Mouse (Mus musculus) megakaryocyte, embryonic 14.5 days (primary cell): Measurements from ENCODE around the gene Jaml. TPM values are rescaled to one million over a fixed set of nuclear protein-coding genes. Genes with fewer than 3 reads are reported as not detected.
"Not testable (repeated sequence)": the region's sequence is repeated elsewhere in the genome, so short reads cannot be mapped to it uniquely, and the experiment has no call there.

Experiments used
- H3K27me3 ChIP-seq: replicated peaks from 2 replicates; pipeline ENCODE3; 2012; ENCODE audit warnings: inconsistent platforms
- H3K36me3 ChIP-seq: replicated peaks from 2 replicates; pipeline ENCODE3; 2012; ENCODE audit warnings: low read length, inconsistent platforms, mixed read lengths
- H3K4me1 ChIP-seq: 2 replicates; pipeline ENCODE4 v1.6.1; 2012; ENCODE audit warnings: inconsistent platforms
- H3K4me3 ChIP-seq: replicated peaks from 2 replicates; pipeline ENCODE3; 2012; ENCODE audit warnings: moderate library complexity, mild to moderate bottlenecking, inconsistent platforms
- H3K9me3 ChIP-seq: 2 replicates; pipeline ENCODE4 v1.6.1; 2012; ENCODE audit warnings: inconsistent platforms
- FLI1 ChIP-seq: IDR thresholded peaks from 2 replicates; pipeline ENCODE4 v1.6.1; 2012; ENCODE audit warnings: low read length, inconsistent platforms, mixed read lengths
- GATA1 ChIP-seq: IDR thresholded peaks from 3 replicates; pipeline ENCODE4 v1.6.1; 2012; ENCODE audit warnings: mixed read lengths, low read length, inconsistent platforms, borderline replicate concordance
- polyA plus RNA-seq: library from polyadenylated mRNA; stranded (reverse); fragments of >175 nt; gene quantifications from 2 replicates; pipeline ENCODE4 v1.2.3, GENCODE M21; 2012; ENCODE audit warnings: low replicate concordance; ENCODE audit not compliant: insufficient read depth

Jaml gene
- 0.40 TPM in 1 of 2 replicates, not detected in the other for polyA plus RNA-seq

DNA sequence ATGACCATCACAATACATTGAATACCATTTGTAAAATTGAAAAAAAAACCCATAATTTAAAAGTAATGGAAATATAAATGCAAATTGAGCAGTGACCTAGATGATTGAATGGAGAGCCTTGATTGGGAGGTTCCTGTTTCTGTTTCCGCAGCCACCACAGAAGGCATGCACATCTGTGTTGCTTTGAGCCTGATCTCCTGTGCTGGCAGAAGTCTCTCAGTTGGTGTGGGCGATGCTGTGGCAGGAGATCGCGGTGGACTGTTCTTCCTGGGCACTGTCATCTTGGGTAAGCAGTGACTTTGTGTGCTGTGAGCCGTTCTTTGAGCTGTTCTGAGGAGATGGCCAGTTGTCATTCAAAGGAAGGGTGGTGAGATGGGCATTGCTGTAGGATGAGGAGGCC is at the start of gene Jaml:
Jaml (plus strand) TSS at position 173 of the 400 bp plus-strand sequence.
- H3K36me3 ChIP-seq: no peaks in the 10 kb centered on the region
- H3K27me3 ChIP-seq: peaks cover 76% of the 10 kb centered on the region
- H3K4me1 ChIP-seq: peaks cover 9% of the 10 kb centered on the region; the same call in 1 of the 2 replicates
- H3K9me3 ChIP-seq: no peaks in the 10 kb centered on the region
- TF ChIP-seq FLI1 (no peak), GATA1 (no peak)
- peak within 1 kb of the TSS; percentile 76 for H3K4me3 ChIP-seq

DNA sequence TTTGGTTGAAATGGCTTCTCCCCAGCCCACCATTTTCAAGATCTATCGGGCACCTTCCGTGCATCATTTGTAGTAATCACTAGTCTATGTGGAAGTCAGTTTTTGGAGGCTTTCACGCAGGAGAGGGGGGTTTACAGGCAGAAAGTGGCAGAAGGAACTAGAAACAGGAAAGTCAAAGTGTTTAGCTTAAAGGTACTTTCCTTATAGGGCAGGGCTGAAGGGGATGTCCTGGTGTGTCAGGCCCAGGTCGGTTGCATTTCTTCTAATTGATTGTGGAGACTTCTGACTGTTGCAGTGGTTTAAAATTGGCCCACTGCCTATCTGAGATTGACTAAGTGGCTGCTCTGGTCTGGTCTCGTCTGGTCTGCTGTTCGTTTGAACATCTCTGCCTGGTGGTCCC is 48.6 kb upstream of the Jaml start:
- H3K27me3 ChIP-seq: peaks cover 83% of the 10 kb centered on the region
- H3K4me1 ChIP-seq: no peaks in the 10 kb centered on the region
- H3K36me3 ChIP-seq: no peaks in the 10 kb centered on the region
- TF ChIP-seq GATA1 (no peak), FLI1 (no peak)
- H3K4me3 ChIP-seq: no peak overlapping the region
- H3K9me3 ChIP-seq: no peaks in the 10 kb centered on the region

DNA sequence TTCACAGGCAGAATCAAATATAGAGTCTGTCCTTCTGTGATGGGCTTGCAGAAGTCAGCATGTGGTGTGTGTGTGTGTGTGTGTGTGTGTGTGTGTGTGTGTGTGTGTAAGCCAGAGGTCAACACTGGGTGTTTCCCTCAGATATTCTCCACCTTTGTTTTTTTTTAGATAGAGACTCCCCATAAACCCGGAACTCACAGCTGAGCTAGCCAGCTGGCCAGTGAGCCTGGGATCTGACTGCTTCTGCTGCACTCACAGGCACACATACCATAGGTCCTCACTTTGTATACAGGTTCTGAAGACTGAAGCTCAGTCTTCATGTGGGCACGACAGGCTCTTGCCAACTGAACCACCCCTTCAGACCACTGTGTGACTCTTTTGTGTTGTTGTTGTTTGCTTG is 46.7 kb upstream of the Jaml start:
- H3K27me3 ChIP-seq: peaks cover 76% of the 10 kb centered on the region
- no peak for TF ChIP-seq FLI1
- TF ChIP-seq GATA1: no peak
- H3K4me3 ChIP-seq: no peak overlapping the region
- H3K4me1 ChIP-seq: no peaks in the 10 kb centered on the region
- no peaks in the 10 kb centered on the region for H3K36me3 ChIP-seq
- H3K9me3 ChIP-seq: no peaks in the 10 kb centered on the region

DNA sequence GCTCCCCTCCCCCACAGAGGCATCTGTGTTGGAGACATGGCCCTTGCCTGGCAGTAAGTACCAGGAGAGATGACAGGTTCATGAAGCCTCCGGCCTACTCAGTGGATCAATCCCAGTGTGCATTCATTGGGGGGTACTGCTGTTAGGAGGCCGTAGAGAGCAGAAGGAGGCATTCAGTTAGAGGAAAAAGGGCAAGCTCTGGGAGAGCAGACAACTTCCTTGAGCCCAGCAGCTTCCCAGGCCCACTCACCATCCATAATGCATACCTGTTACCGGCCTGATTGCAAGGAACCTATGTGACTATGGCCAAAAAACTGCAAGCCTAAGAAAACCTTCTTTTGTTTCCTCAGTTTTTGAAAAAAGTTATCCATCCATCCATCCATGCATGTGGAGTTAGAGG is 44.5 kb upstream of the Jaml start:
- H3K4me3 ChIP-seq: no peak overlapping the region
- H3K4me1 ChIP-seq: no peaks in the 10 kb centered on the region
- H3K36me3 ChIP-seq: no peaks in the 10 kb centered on the region
- peaks cover 73% of the 10 kb centered on the region for H3K27me3 ChIP-seq
- TF ChIP-seq GATA1 (no peak), FLI1 (no peak)
- H3K9me3 ChIP-seq: no peaks in the 10 kb centered on the region

DNA sequence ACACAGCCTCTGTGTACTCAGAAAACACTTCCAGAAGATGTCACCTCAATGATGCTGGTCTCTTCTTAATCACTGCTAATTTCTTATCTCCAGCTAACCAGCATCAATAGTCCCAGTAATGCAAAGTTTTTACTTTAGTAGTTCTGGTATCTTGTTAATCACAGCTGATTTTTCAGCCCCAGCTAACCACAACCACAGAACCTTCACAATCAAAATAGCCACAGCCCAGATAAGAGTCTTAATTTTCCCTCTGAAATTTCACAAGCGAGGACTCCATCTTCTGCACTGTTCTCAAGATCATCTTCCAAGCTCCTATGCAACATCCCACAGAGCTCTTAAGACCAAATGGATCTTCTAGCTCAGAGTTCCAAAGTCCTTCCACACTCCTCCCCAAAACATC is 41.2 kb upstream of the Jaml start:
- H3K36me3 ChIP-seq, H3K9me3 ChIP-seq, H3K4me3 ChIP-seq: not testable (repeated sequence)
- Histone ChIP-seq H3K4me1 (peaks cover 13% of the 10 kb centered on the region), H3K27me3 (peaks cover 80% of the 10 kb centered on the region)

DNA sequence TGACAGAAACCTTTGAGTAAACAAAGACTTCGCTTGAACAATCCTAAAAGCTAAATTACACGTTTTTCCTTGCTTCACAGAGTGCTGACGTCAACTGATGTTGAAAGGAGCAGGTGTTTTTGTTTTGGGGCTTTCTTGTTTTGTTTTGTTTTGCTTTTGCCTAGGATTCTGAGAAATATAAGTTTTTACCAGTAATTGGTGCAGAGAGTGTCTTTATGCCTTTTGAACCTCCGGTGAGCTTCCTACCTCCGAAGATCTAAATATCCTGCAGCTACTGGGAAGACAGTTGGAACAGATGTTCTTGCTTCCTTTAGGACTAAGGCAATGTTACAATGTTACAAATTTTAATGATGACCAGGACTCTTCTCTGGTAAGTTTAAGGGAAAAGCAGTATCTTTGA is 39.5 kb upstream of the Jaml start, which contains the start of gene Mpzl2:
Mpzl2 (plus strand) TSS at position 301 of the 400 bp plus-strand sequence.
- no peaks in the 10 kb centered on the region for H3K9me3 ChIP-seq
- peaks cover 85% of the 10 kb centered on the region for H3K27me3 ChIP-seq
- H3K4me3 ChIP-seq: no peak within 1 kb of the TSS
- H3K36me3 ChIP-seq: no peaks in the 10 kb centered on the region
- TF ChIP-seq FLI1 (no peak), GATA1 (no peak)
- H3K4me1 ChIP-seq: peaks cover 17% of the 10 kb centered on the region

DNA sequence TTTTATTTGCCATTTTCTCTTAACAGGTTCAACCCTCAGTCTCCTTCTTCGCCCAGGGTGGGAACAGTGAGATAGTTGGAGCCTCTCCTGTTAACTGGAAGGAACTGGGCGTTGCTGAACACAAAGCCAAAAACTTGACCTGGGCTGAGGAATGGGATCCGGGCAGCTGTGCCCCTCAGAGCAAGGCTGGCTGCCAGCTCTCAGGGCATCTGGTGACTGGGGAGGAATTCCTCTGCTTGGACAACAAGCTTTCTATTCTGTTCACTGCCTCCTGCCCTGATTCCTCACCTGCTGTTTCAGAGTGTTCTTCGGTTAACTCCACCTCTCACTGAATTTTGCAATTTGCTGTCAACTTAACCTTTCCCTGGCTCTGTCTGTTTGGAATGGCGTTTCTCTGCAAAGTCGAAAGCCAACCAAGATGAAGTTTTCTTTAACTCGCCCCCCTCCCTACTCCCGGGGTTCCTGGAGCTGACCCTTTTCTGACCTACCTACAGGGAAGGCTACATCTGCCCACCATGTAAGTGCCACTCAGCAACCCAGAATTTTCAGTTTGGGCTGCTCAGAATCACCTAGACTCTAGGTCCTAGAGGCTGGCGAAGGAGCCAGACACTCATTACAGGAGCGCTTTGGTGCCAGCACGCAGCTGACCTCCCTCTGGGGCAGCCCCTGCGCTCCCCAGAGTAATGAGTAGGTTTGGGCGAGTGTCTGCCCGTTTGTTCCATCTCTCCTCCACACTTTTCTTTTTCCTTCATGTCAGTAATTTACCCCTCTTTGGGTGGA is 38.7 kb upstream of the Jaml start:
- Histone ChIP-seq H3K9me3 (no peaks in the 10 kb centered on the region), H3K4me3 (no peak overlapping the region), H3K36me3 (no peaks in the 10 kb centered on the region), H3K4me1 (peaks cover 17% of the 10 kb centered on the region), H3K27me3 (peaks cover 88% of the 10 kb centered on the region)
- TF ChIP-seq GATA1: no peak
- no peak for TF ChIP-seq FLI1

DNA sequence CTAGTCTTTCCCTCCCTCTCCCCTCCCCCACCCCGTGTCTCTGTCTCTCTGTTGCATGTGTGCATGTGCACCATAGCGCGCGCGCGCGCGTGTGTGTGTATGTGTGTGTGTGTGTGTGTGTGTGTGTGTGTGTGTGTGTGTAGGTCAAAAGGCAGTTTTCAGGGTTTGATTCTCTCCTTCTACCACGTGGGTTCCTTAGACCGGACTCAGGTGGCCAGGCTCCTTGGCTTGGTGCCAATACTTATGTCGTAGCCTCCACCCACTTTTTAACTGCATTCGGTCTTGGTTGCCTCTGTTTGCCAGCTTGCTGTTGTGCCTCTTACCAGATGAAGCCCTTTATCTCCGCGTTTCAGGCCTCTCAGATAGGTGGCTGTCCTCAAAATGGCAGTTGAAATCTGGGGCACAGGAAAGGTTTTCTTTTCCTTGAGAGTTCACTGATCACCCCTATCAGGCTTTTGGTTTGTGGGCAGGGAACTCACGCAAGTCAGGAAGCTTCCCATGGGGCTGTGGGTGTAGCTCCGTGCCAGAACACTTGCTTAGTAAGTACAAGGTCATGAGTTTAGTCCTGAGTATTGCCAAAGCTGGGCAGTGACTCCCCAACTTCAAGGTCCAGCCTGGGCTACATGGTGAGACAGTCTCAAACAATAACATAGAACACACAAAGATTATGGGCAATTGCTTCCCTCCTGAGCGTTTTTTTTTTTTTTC is 37.7 kb upstream of the Jaml start:
- peak overlapping the region; percentile 3 for H3K4me3 ChIP-seq
- no peak for TF ChIP-seq FLI1
- TF ChIP-seq GATA1: no peak
- H3K4me1 ChIP-seq: peaks cover 17% of the 10 kb centered on the region
- H3K9me3 ChIP-seq: no peaks in the 10 kb centered on the region
- H3K27me3 ChIP-seq: peaks cover 81% of the 10 kb centered on the region
- no peaks in the 10 kb centered on the region for H3K36me3 ChIP-seq

DNA sequence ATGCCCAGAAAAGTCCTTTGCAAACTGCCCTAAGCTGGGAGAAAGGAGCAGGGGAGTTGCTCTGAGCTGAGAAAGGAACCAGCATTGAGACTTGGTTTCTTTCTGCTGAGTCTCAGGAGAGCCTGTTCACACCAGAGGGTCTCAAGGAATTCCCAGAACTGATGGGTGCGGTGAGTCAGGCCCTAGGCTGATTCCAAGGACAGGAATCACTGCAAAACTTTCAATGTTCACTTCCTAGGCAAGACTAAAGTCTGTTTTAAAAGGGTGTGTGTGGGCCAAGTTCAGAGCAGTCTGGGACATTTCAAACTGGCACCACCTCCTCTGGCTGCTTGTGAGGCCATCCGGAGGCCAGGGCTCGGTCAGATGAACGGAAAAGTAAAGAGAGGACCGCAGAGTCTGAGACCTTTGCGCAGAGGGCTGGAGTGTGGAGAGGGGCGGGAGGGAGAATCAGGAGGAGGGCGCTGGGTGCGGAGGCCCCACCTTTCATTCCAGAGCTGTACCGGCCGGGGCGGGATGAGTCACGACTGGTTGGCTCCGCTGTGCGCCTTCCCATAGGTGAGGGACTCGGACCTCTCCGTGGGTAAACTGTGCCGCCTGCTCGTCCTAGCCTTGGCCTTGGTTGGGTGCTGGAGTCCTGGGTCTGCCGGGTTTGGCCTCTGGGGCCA is 36.8 kb upstream of the Jaml start:
- no peaks in the 10 kb centered on the region for H3K36me3 ChIP-seq
- TF ChIP-seq GATA1: no peak
- no peak for TF ChIP-seq FLI1
- H3K27me3 ChIP-seq: peaks cover 83% of the 10 kb centered on the region
- H3K4me1 ChIP-seq: peaks cover 17% of the 10 kb centered on the region
- H3K9me3 ChIP-seq: no peaks in the 10 kb centered on the region
- no peak overlapping the region for H3K4me3 ChIP-seq

DNA sequence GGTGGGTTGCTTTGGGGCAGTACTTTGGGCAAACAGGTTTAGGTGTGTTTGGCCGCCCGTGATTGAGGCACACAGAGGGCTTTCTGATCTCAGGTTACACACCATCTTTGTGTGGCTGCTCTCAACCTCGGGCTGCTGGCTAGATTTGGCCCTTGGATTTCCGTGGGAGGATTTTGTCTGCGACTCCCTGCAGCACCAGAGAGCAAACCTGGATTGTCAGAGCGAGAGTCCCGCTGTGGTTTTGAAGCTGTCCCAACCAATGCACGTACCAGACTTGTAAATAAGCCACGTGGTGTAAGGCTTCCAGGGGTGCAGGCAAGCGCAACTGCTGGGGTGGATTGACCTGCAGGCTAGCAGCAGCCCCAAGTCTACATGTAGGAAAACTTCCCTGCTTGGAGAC is 36.0 kb upstream of the Jaml start:
- Histone ChIP-seq H3K27me3 (peaks cover 81% of the 10 kb centered on the region), H3K9me3 (no peaks in the 10 kb centered on the region), H3K36me3 (no peaks in the 10 kb centered on the region), H3K4me1 (peaks cover 17% of the 10 kb centered on the region), H3K4me3 (no peak overlapping the region)
- no peak for TF ChIP-seq GATA1
- no peak for TF ChIP-seq FLI1

DNA sequence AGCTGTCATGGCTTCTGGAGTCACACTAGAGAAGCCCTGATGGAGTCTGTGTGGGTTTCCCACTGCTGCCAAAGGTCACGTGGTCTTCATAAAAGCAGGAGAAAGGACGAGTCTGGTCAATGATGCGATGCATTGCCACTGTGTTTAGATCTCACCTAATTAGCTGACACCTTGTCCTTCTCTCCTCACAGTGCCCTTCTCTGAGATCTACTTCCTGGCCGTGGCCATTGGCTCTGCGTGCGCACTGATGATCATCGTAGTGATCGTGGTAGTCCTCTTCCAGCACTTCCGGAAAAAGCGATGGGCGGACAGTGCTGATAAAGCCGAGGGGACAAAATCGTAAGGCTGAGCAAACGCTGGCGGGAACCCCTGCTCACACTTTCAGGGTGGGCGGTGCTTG is 32.0 kb upstream of the Jaml start:
- TF ChIP-seq FLI1 (no peak), GATA1 (no peak)

More for the DNA sequence above, 32.0 kb upstream of the Jaml start:
- Histone ChIP-seq H3K4me3 (peak overlapping the region; percentile 9), H3K9me3 (no peaks in the 10 kb centered on the region), H3K36me3 (no peaks in the 10 kb centered on the region), H3K4me1 (peaks cover 11% of the 10 kb centered on the region), H3K27me3 (peaks cover 51% of the 10 kb centered on the region)
